Mouse (Mus musculus) lung, postnatal 0 days (tissue): Measurements from ENCODE around the gene Pxdc1. TPM values are rescaled to one million over a fixed set of nuclear protein-coding genes. Genes with fewer than 3 reads are reported as not detected.

Source experiments
- ATAC-seq: fragments of 200-750 bp; cut with Nextera tagmentation; 2 replicates; pipeline ENCODE4 v1.8.0; 2017; ENCODE audit warnings: moderate library complexity
- DNase-seq: peaks from one replicate; pipeline ENCODE4 v3.0.0-alpha.2; 2016; ENCODE audit warnings: low spot score
- H3K27ac ChIP-seq: fragments of 300-500 bp; sonication (generic); 2 replicates; pipeline ENCODE4 v1.5.1; 2014; ENCODE audit warnings: antibody characterized with exemption, mild to moderate bottlenecking, low read length, mixed read lengths
- H3K27me3 ChIP-seq: fragments of 300-500 bp; sonication (generic); replicated peaks from 2 replicates; pipeline ENCODE4 v1.6.1; 2014; ENCODE audit warnings: low read length, mixed read lengths; ENCODE audit not compliant: insufficient read depth
- H3K36me3 ChIP-seq: fragments of 300-500 bp; sonication (generic); 2 replicates; pipeline ENCODE4 v1.6.1; 2014; ENCODE audit warnings: low read length, mixed read lengths; ENCODE audit not compliant: insufficient read depth
- H3K4me1 ChIP-seq: fragments of 300-500 bp; sonication (generic); 2 replicates; pipeline ENCODE4 v1.6.1; 2014; ENCODE audit warnings: antibody characterized with exemption, low read depth, low read length, mixed read lengths; ENCODE audit not compliant: insufficient read depth
- H3K4me2 ChIP-seq: fragments of 300-500 bp; sonication (generic); replicated peaks from 2 replicates; pipeline ENCODE4 v1.6.1; 2014; ENCODE audit warnings: low read depth, mild to moderate bottlenecking, low read length, moderate library complexity, mixed read lengths
- H3K4me3 ChIP-seq: fragments of 300-500 bp; sonication (generic); 2 replicates; pipeline ENCODE4 v1.5.1; 2014; ENCODE audit warnings: low read depth, low read length
- H3K9ac ChIP-seq: fragments of 300-500 bp; sonication (generic); replicated peaks from 2 replicates; pipeline ENCODE4 v1.6.1; 2014; ENCODE audit warnings: low read depth, mild to moderate bottlenecking
- H3K9me3 ChIP-seq: fragments of 300-500 bp; sonication (generic); 2 replicates; pipeline ENCODE4 v1.6.1; 2016; ENCODE audit warnings: low read length, mixed read lengths
- CTCF ChIP-seq: IDR thresholded peaks from 2 replicates; pipeline ENCODE4 v1.5.1; 2016; ENCODE audit warnings: antibody characterized with exemption, mild to moderate bottlenecking
- EP300 ChIP-seq: IDR thresholded peaks from 2 replicates; pipeline ENCODE4 v1.6.1; 2016; ENCODE audit warnings: antibody characterized with exemption, mild to moderate bottlenecking, control low read depth
- WGBS: fragments of 180-500 bp; shearing (Covaris S2); extraction: QIAGEN DNeasy Blood & Tissue Kit; methylation state at CpG from one replicate; pipeline ENCODE4 v1.1.7; 2014; 5-methylcytosine and 5-hydroxymethylcytosine counted together
- polyA plus RNA-seq: library from polyadenylated mRNA; unstranded; fragments of >200 nt; fragmentation: Nextera tagmentation; extraction: Ambion mirVana; gene quantifications from 2 replicates; pipeline ENCODE4 v1.2.1, GENCODE M21; 2015

Gene Pxdc1
- polyA plus RNA-seq, 1 experiment from 2014 or later = 44.3 TPM

GRCm38 (mm10) chr13:34669919-34670865 lies 16.9 kb upstream of the Pxdc1 start:
- H3K4me2 ChIP-seq = no peak overlapping the region
- no peaks in the 10 kb centered on the region for H3K9me3 ChIP-seq
- TF ChIP-seq EP300 = no peak
- TF ChIP-seq CTCF = no peak
- H3K36me3 ChIP-seq = no peaks in the 10 kb centered on the region
- no peaks in the 10 kb centered on the region for H3K27me3 ChIP-seq
- no peak overlapping the region for H3K27ac ChIP-seq
- H3K4me1 ChIP-seq = no peaks in the 10 kb centered on the region
- no peak overlapping the region for H3K4me3 ChIP-seq
- no peak for ATAC-seq
- DNase-seq = no peak
- H3K9ac ChIP-seq = no peak overlapping the region
- WGBS = 69% methylated on average over 16 of the region's 16 CpGs

- Histone ChIP-seq H3K4me1 (no peaks in the 10 kb centered on the region), H3K27me3 (no peaks in the 10 kb centered on the region), H3K36me3 (no peaks in the 10 kb centered on the region), H3K9me3 (no peaks in the 10 kb centered on the region), H3K4me2 (no peak overlapping the region), H3K27ac (no peak overlapping the region), H3K4me3 (no peak overlapping the region), H3K9ac (no peak overlapping the region)
- DNase-seq (no peak), ATAC-seq (no peak)
- 66% methylated on average over 8 of the region's 8 CpGs for WGBS
- TF ChIP-seq EP300 (no peak), CTCF (no peak)
Observed at GRCm38 (mm10) chr13:34667197-34667596, 13.9 kb upstream of the Pxdc1 start.

GRCm38 (mm10) chr13:34665074-34665473 lies 11.8 kb upstream of the Pxdc1 start:
- TF ChIP-seq CTCF (no peak), EP300 (no peak)
- no peaks in the 10 kb centered on the region for H3K4me1 ChIP-seq
- no peaks in the 10 kb centered on the region for H3K27me3 ChIP-seq
- no peak for ATAC-seq
- DNase-seq = no peak
- no peak overlapping the region for H3K4me2 ChIP-seq
- no peaks in the 10 kb centered on the region for H3K36me3 ChIP-seq
- no peak overlapping the region for H3K9ac ChIP-seq
- no peaks in the 10 kb centered on the region for H3K9me3 ChIP-seq
- H3K4me3 ChIP-seq = no peak overlapping the region
- WGBS = 84% methylated on average over 4 of the region's 4 CpGs
- no peak overlapping the region for H3K27ac ChIP-seq

GRCm38 (mm10) chr13:34663762-34664161 lies 10.5 kb upstream of the Pxdc1 start:
- H3K9ac ChIP-seq = no peak overlapping the region
- no peak for DNase-seq
- WGBS = 76% methylated on average over 6 of the region's 6 CpGs

GRCm38 (mm10) chr13:34659507-34659906 lies 6.2 kb upstream of the Pxdc1 start:
- no peak for TF ChIP-seq CTCF
- TF ChIP-seq EP300 = no peak
- ATAC-seq = peak; percentile 57; the same call in 1 of the 2 replicates

More at GRCm38 (mm10) chr13:34663762-34664161, 10.5 kb upstream of the Pxdc1 start:
- TF ChIP-seq EP300 (no peak), CTCF (no peak)
- Histone ChIP-seq H3K9me3 (no peaks in the 10 kb centered on the region), H3K4me2 (no peak overlapping the region), H3K27me3 (no peaks in the 10 kb centered on the region), H3K36me3 (no peaks in the 10 kb centered on the region), H3K27ac (no peak overlapping the region), H3K4me3 (no peak overlapping the region), H3K4me1 (no peaks in the 10 kb centered on the region)
- ATAC-seq = no peak

GRCm38 (mm10) chr13:34656351-34656750 lies 3.1 kb upstream of the Pxdc1 start:
- H3K4me3 ChIP-seq = no peak overlapping the region
- no peaks in the 10 kb centered on the region for H3K27me3 ChIP-seq
- H3K9ac ChIP-seq = no peak overlapping the region
- no peak overlapping the region for H3K4me2 ChIP-seq
- no peaks in the 10 kb centered on the region for H3K36me3 ChIP-seq
- DNase-seq (no peak), ATAC-seq (no peak)
- TF ChIP-seq CTCF (no peak), EP300 (no peak)
- H3K4me1 ChIP-seq = no peaks in the 10 kb centered on the region
- H3K9me3 ChIP-seq = no peaks in the 10 kb centered on the region
- no peak overlapping the region for H3K27ac ChIP-seq
- WGBS = 78% methylated on average over 5 of the region's 5 CpGs

More at GRCm38 (mm10) chr13:34659507-34659906, 6.2 kb upstream of the Pxdc1 start:
- no peaks in the 10 kb centered on the region for H3K4me1 ChIP-seq
- no peak overlapping the region for H3K4me3 ChIP-seq
- H3K27ac ChIP-seq = no peak overlapping the region
- H3K4me2 ChIP-seq = no peak overlapping the region
- no peaks in the 10 kb centered on the region for H3K36me3 ChIP-seq
- no peaks in the 10 kb centered on the region for H3K9me3 ChIP-seq
- no peak overlapping the region for H3K9ac ChIP-seq
- 30% methylated on average over 4 of the region's 4 CpGs for WGBS
- DNase-seq = peak; percentile 48
- H3K27me3 ChIP-seq = no peaks in the 10 kb centered on the region
